Mouse (Mus musculus): ENCODE data around the gene Espn.

Gene Espn

DNA sequence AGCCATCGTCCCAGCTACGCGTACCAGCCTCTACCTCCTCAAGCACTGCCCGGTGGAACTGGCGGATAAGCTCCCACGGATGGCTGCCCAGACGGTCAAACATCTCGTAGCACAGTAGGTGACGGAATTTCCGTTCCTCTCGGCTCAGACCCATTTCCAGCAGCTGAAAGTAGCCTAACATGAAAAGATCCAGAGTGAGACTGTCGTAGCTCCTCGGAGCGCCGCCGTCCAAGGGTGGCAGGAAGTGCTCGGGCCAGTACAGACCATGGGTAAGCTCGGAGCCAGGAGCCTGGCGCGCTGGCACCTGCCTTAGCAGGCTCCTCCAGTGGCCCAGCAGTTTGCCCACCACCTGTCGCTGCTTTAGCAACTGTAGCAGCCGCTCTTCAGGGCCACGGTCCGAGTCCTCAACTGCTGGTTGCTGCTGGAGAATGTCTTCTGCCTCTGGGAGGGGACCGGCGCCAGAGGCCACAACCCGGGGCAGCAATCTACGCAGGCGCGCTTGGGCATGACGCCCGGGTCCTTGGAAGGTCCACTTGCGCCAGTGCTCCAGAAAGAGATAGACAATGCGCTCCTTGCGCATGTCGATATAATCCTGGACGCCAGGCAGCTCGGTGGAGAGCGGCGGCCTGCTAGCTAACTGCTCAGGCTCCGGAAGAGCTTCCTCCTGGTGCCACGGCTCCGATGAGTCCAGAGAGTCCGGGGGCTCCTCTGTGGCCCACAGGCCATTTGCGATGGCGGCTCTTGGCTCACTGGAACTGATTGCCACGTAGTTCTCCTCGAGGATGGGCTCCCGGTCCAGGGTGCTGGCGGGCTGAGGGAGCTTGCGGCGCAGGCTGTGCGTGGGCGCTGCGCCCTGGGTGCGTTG is 26.8 kb downstream of the Espn start:
- no peak for DNase-seq (ENCODE audit: low spot score)

DNA sequence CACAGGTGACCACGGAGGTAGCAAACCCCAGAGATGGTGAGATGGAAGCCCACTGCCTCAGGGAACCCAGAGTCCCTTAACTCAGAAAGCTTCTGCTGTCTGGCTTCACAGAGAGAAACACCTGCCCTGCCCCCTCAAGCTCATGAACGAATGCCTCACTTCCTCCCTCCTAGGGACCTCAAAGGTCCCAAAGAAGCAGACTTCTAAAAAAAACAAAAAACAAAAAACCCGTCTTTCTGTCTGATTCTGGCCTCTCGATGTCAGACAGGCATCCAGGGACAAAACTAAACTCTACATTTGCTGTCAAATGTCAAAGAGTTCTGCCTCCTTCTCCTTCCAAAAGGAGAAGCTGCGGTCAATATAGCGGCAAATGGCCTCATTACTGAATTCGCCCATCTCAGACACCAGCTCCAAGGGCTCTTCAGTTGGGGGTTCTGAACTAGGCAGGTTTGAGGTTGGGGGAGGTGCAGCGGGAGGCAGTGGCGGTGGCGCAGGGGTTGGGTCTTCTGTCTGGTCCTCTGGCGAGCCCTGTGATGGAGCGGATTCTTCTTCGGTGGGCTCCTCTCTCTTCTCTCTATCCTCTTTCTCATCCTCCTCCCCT is 27.7 kb downstream of the Espn start:
- no peak for DNase-seq (ENCODE audit: low spot score)

DNA sequence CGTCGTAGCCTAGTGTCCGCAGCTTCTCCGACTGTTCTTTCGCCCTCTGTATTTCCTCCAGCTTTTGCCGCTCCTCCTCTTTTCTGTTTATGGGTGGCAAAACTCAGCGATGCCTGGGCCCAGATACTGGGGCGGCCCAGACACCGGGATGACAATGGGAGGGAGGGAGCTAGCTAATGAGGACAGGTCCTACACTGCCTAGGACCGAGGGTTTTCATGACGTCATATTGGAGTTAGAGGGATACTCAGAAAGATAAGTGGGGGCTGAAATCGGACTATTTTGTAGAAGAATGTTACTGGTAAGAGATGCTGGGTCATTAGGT is 31.0 kb downstream of the Espn start:
- DNase-seq (ENCODE audit: low spot score): no peak

DNA sequence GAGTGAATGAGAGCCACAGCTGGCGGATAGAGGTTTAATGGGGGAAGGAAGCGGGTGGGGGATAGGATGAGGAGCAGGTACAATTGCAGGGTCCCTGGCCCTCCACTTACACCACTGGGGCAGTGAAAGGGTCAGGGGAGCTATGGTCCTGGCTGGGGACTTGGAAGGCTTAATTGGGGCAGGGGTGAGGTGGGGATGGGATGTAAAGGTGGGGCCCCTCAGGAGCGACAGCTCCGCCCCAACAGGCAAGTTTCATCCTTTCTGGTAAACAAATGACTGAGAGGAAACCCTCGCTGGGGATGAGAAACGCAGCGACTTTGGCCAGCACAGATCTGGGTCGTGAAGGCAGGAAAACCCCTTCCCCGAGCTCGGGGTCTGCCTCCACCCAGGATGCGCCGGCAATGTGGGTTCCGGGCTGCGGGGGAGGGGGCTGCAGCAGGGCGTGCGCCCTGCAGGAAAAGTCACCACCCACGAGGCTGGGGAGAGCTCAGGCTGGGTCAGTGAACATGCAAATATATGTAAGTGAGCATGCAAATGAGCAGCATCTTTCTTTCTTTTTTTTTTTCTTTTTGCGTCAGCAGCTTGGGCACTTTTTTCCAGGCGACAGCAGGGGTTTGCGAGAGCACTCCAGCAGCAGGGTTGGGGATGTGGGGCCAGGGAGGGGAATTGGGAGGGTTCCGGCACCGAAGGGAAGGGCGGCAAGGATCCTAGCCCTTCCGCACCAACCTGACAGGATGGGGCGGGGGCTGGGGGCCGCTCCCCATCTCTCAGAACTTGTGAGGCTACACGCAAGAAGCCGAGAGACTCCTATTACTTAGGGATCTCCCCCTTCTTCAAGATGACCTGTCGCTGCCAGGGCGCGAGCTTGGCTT is 31.6 kb downstream of the Espn start:
- DNase-seq (ENCODE audit: low spot score): no peak

DNA sequence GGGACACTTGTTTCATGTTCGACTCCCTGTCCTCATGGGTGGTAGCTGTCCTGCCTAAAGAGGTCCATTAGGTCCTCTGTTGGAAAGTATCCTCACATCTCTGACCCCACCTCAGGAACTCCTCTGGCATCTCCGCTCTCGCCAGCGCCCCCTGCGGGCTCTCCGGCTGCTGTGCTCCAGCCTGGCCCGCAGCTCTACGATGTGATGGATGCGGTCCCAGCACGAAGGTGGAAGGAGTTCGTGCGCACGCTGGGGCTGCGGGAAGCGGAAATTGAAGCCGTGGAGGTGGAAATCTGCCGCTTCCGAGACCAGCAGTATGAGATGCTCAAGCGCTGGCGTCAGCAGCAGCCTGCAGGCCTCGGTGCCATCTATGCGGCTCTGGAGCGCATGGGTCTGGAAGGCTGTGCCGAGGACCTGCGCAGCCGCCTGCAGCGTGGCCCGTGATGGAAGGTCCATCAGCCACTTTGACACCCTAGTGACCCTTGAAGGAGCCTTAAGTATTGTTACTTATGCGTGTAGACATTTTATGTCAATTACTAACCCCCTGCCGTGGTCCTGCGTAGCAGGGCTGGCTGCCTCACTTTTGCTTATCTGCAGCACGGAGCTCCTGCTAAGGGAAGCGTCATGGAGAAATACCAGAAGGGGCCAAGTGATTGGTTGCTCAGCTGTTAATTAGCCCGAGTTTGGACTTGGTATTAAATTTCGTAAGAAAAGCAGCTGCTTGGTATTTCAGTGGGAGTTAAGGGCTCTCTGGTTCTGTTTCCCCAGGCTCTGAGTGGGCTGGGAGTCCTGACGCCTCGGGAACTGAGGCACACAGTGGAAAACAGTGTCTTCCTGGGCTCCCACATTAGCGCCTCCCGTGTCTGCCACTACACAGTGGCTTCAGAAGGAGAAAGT is 32.5 kb downstream of the Espn start:
- DNase-seq (ENCODE audit: low spot score): no peak

DNA sequence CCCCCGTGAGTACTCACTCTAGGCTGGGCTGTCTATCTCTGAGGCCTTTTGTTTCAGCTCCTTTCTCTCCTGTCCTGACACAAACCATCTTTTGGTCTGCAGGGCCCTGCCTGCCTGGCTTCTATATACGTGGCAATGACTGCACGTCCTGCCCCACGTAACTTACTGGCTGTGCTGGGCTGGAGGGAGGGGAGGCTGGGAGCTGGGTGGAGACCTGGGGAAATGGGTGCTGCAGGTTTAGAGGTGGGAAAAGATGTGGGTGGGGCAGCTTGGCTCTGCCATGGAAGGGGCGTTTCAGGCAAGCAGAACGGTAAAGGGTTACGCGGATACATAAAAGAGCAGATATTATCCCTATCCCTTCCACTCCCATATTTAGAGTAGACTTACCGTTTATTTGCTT is 34.6 kb downstream of the Espn start:
- DNase-seq (ENCODE audit: low spot score): no peak

DNA sequence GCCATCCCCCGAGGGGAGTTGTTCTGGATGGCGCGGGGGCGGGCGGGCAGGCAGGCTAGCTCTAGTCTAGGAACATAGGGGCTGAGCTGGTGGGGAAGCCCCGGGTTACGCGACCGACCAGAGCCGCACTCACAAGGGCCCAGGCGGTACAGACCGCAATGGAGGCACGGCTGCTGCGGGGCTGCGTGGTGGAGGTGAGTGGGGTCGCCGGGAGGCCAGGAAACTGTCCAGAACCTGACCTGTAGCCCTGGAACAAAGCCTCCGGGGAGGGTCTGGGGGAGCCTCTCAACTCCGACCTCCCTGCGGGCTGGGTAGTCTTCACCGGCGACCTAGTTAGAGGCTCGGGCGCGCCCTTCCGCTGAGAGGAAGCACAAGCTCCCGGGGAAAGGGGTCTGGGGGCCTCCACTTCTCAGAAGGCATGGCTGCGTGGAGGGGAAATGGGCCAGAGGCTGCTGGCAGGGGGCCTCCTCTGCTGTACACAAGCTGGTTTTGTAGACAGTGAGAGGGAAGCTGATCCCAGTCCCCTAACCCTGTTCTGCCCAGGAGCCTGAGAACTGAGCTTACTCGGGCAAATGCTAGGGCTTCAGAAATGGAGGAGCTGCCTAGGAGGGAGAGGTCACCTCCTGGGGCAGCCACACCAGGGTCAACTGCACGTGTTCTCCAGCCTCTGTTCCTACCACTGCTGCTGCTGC is 36.1 kb downstream of the Espn start, which contains the start of gene Tnfrsf25:
TSS of gene Tnfrsf25 (plus strand) at position 14 of the 692 bp plus-strand sequence.
- DNase-seq (ENCODE audit: low spot score): no peak

DNA sequence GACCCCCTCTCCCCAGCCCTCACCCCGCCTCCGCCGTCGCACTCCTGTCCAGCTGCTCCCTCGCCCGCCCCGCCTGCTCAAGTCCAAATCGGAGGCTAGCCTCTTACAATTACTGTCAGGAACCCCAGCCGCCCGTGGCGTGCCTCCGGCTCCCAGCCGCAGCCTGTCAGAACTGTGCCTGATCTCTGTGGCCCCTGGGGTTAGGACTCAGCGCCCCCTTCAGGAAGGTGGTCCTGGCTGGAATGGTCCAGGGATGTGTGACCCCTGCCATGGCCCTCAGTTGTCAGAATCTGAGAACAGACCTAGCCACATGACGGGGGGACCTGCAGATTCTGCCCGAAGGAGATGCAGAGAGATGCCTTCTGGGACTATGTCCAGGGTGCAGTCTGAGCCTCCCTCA is 38.1 kb downstream of the Espn start:
- DNase-seq (ENCODE audit: low spot score): no peak

DNA sequence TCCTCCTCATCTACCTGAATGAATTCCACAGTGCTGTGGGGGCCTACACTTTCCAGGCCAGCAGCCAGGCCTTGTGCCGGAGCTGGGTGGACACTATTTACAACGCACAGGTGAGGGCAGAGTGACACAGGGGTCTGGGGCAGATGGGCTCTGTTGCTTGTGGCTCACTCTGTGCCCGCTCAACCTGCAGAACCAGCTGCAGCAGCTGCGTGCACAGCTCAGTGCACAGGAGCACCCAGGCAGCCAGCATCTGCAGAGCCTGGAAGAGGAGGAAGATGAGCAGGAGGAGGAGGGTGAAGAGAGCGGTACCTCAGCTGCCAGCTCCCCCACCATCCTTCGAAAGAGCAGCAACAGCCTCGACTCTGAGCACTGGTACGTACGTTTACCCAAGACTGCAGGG is 39.8 kb downstream of the Espn start:
- no peak for DNase-seq (ENCODE audit: low spot score)

DNA sequence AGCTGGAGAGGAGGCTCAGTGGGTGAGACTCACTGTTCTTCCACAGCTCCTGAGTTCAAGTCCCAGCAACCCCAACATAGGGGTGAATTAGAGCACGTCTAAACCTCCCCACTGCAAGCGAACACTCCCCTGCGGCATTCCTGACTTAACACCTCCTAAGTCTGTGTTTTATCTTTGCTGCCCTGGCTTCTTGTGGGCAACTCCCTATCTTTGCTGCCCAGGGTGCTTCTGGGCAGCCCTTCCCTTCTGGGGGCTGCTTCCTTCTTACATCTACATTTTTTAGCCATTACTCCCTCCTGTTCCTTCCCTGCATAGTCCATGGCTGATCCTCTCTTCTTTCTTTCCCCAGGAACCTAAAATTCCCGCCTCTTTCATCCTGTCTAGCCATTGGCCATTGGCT is 41.5 kb downstream of the Espn start:
- DNase-seq (ENCODE audit: low spot score): no peak

DNA sequence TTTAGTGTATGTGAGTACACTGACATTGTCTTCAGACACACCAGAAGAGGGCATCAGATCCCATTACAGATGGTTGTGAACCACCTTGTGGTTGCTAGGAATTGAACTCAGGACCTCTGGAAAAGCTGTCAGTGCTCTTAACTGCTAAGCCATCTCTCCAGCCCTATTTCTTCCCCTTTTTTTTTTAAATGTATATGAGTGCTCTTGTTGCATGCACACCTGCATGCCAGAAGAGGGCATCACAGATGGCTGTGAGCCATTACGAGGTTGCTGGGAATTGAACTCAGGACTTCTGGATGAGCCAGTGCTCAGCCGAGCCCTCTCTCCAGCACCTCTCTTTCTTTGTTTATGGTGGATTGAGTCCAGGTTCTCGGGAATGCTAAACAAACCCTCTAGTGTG is 42.7 kb downstream of the Espn start:
- DNase-seq (ENCODE audit: low spot score): no peak

DNA sequence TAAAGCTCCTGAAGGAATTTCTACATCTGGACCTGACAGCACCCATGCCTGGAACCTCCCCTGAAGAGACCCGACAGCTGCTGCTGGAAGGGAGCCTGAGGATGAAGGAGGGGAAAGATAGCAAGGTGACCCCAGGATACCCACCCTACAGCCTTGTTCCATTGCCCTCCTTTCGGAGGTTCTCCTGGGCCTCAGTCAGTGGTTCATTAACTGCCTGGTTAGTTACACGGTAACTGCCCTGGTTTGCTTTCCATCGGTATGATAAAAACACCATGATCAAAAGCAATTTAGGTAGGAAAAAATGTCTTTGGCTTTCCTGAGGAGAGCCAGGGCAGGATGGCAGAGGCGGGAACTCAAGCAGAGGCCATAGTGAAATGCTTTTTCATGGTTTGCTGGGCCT is 43.5 kb downstream of the Espn start:
- DNase-seq (ENCODE audit: low spot score): no peak

DNA sequence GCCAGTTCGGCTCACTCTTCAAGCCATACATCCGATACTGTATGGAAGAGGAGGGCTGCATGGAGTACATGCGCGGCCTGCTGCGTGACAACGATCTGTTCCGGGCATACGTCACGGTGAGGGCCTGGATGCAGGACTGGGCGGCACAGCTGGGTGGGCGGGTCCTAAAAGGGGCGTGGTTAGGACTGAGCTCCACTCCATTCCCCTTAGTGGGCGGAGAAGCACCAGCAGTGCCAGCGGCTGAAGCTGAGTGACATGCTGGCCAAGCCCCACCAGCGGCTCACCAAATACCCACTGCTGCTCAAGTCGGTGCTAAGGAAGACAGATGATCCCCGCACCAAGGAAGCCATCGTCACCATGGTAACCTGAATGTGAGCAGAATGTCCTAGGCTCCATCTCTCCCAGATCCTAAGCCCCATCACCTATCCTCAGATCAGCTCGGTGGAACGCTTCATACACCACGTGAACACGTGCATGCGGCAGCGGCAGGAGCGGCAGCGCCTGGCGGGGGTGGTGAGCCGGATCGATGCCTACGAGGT is 44.1 kb downstream of the Espn start:
- DNase-seq (ENCODE audit: low spot score): peak; percentile 87

DNA sequence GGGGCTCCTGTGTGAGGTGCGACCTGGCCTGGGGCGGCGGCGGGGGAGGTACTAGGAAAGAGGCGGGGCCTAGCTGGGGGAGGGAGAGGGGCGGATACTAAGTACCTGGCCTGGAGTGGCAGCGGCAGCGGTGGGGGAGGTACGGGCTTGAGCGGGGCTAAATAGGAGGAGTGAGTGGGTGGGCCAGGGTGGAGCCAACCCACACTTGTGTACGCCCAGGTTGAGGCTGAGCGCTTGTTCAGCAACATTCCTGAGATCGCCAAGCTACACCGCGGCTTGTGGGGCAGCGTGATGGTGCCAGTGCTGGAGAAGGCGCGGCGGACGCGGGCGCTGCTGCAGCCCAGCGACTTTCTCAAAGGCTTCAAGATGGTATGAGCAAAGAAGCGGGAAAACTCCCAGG is 44.7 kb downstream of the Espn start:
- peak; percentile 91 for DNase-seq (ENCODE audit: low spot score)

DNA sequence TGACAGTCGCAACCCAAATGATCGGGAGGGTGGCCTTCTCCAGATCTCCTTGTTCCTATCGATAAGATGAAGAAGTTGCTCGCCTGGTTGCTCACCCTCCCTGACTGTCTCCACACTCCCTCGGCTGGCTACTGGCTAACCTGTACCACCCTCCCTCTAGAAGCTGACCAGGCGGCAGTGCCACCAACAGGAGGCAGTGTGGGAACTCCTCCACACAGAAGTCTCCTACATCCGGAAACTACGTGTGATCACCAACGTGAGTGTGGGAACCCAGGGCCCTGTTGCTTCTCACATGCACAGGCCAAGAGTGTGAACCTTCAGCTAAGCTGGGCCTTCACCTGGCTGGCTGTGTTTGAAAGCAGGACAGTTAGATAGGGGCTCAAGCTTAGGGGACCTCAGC is 45.4 kb downstream of the Espn start:
- no peak for DNase-seq (ENCODE audit: low spot score)

DNA sequence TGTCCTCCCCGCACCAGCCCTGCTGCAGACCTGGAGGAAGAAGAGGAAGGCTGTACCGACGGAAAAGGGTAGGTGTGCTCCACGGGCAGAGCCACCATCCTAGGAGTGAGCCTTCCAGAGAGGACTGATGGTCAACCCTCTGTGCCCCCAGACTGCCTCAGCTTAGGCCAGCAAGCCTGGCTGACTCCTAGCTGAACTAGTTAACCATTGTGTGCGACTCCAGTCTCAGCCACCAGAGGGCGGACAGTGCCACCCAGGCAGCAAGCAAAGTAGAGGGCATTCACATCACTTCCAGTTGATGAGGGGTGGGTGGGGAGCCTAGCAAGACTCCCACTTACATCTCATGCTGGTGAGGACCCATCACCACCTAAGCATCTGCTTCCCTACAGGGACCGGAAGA is 49.1 kb downstream of the Espn start:
- DNase-seq (ENCODE audit: low spot score): no peak

DNA sequence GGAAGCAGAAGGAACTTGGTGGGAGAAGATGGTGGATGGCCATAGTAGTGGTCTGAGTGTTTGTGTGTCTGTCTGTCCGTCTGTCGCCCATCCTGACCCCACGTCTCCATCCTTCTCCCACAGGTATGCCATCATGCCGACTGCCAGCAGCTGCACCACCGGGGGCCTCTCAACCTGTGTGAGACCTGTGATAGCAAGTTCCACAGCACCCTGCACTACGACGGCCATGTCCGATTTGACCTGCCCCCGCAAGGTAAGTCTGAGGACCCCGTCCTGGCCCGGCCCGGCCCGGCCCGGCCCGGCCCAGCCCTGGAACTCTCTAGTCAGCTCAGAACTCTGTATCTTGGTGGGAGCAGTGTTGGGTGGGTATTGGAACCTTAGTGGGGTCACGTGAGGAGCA is 50.2 kb downstream of the Espn start:
- DNase-seq (ENCODE audit: low spot score): no peak

DNA sequence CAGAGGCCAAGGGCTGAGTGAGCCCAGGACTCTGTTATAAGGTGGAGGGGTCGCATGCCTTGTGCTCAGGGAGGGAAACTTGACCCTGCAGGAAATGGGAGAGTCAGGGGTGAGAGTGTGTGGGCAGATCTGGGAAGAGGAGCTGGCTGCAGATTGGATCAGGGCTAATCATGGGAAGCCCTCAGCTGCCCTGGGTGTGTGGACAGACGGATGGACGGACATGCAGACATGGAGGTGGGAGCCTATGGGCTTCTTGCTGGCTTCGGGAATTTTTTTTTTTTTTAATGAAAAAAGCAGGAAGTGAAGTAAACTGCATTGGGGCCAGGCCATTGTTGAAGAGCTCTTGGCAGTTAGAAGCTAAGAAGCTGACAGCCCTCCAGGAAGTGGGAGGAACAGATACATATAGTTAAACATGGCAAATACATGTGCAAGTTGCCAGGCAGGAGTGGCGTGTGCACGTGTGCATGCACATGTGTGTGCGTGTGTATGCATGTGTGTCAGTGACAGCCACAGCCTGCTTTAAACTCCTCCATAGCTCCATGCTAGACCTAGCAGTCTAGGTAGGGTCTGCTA is 51.0 kb downstream of the Espn start:
- DNase-seq (ENCODE audit: low spot score): no peak

DNA sequence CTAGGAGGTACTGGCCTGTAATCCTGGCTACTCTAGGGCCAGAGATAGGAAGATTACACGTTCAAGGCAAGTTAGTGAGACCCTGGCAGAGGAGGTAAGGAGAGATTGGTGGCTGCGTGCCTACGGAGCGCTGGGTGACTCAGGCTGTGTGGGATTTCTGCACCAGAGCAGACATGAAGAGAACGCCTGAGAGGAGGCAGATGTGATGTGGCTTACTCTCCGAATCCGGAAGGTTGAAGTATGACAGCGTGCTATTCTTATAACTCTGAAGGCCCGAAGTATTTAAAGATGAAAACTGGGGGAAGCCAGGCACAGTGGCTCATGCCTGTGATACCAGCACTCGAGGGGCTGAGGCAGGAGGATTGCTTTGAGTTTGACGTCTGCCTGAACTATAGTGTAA is 51.6 kb downstream of the Espn start:
- no peak for DNase-seq (ENCODE audit: low spot score)

DNA sequence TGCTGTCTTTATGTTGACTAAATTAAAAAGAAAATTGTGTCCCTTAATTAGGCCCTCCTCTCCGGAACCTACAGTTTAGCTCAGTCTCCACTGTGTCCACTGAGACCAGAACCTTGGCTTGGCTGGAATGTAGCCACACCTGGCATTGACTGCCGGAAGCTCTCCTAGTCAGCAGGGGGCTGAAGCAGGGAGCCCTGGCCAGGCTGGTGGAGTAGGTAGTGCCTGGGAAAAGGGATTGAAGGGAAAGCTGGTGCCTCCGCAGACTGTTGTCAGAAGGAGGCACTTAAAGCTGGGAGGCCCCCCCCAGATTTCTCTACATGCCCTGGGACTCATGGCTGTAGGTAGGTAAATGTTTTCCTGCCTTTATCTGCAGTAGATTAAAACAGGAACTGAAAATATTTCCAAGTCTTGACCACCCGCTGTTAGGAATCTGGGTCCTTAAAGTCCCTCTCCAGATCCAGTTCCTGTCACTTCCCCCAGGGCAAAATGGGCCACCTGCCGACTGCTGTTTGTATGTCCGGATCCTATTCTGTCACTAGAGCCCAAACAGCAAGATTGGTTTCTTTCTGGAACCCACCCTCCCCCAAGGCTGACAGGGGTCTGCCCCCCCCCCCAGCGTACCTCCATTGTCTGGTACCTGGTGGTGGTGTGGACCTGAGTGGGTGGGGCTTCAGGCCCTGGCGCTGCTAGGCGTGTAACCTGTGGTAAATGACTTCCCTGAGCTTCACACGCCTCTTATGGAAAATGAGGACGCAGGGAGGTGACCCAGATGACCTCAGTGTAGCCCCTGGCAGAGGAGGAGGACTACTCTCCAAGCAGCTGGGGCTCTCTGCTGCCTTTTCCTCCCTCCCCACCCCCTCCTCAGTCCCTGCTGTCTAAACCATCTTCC is 54.0 kb downstream of the Espn start:
- DNase-seq (ENCODE audit: low spot score): no peak
